Mouse (Mus musculus) small intestine, adult 2 months (tissue): Measurements from ENCODE around the gene Ssh3. TPM values are rescaled to one million over a fixed set of nuclear protein-coding genes. Genes with fewer than 3 reads are reported as not detected.

Experiments
- H3K27ac ChIP-seq: fragments of 200-500 bp; 2 replicates; pipeline ENCODE4 v1.5.1; 2012; ENCODE audit warnings: low read depth, low read length, control low read depth, inconsistent platforms; ENCODE audit not compliant: insufficient read depth
- H3K27me3 ChIP-seq: fragments of 200-500 bp; 2 replicates; pipeline ENCODE4 v1.6.1; 2012; ENCODE audit warnings: mild to moderate bottlenecking, moderate library complexity, low read length, inconsistent platforms; ENCODE audit not compliant: control insufficient read depth, insufficient read depth
- H3K36me3 ChIP-seq: fragments of 200-500 bp; 2 replicates; pipeline ENCODE4 v1.6.1; 2012; ENCODE audit warnings: mild to moderate bottlenecking, low read length, control low read depth, inconsistent platforms; ENCODE audit not compliant: control insufficient read depth, insufficient read depth
- H3K4me1 ChIP-seq: fragments of 200-500 bp; 2 replicates; pipeline ENCODE4 v1.6.1; 2012; ENCODE audit warnings: low read length, inconsistent platforms, mixed read lengths; ENCODE audit not compliant: control insufficient read depth, insufficient read depth, insufficient read length
- H3K4me3 ChIP-seq: fragments of 200-500 bp; 2 replicates; pipeline ENCODE4 v1.5.1; 2012; ENCODE audit warnings: low read depth, mild to moderate bottlenecking, control low read depth, inconsistent platforms, low read length, moderate library complexity
- CTCF ChIP-seq: fragments of 200-500 bp; IDR thresholded peaks from 2 replicates; pipeline ENCODE4 v1.5.1; 2012; ENCODE audit warnings: low read depth, mild to moderate bottlenecking, control low read depth, inconsistent platforms, low read length, moderate library complexity, mixed read lengths; ENCODE audit not compliant: insufficient replicate concordance, insufficient read length; ENCODE audit errors: extremely low read depth
- POLR2A ChIP-seq: fragments of 200-500 bp; IDR thresholded peaks from 2 replicates; pipeline ENCODE4 v1.6.1; 2012; ENCODE audit warnings: low read depth, mild to moderate bottlenecking, control low read depth, inconsistent platforms, low read length, moderate library complexity
- WGBS: fragments of 180-500 bp; shearing (Covaris S2); methylation state at CpG from one replicate; pipeline ENCODE4 v1.1.7; 2018; 5-methylcytosine and 5-hydroxymethylcytosine counted together
- polyA plus RNA-seq: library from polyadenylated mRNA; depleted of rRNA; stranded (reverse); fragments of >200 nt; gene quantifications from 2 replicates; pipeline ENCODE4 v1.2.3, GENCODE M21; 2012; rRNA removed

The Ssh3 gene
- polyA plus RNA-seq, 1 experiment: 105 TPM

DNA sequence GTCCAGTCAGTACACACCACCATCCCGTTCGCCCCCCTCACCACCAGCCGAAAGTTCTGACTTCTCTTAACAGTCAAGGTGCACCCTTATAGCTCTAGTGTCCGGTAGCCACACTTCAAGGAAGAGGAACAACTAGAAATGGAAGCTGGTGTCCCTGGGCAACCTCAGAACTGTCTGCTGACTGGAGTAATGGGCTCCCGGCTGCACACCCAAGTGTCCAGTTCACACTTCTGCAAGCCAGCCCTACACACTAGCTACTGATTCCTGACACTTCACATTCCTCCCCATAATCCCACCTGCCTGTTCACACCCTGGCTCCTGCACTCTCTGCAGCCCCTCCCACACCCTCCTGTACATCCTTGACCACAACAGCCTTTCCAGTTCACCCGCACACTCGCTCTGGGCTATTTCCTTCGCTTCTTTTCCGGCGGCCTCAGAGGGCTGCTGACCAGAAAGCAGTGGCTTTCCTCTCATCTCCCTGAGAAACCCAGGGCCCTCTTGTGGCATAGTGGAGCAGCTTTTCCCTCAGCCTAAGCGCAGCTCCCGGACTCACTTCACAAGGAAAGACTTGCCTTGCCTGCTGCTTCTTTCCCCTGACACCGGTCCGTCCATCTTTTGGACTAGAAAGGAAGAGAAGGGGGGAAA is 52.8 kb downstream of the Ssh3 start:
- Histone ChIP-seq H3K4me3 (peak overlapping the region; percentile 16; the same call in 1 of the 2 replicates), H3K4me1 (peaks cover 12% of the 10 kb centered on the region), H3K27ac (no peak overlapping the region), H3K36me3 (no peaks in the 10 kb centered on the region), H3K27me3 (peaks cover 21% of the 10 kb centered on the region)
- WGBS: 47% methylated on average over 14 of the region's 14 CpGs
- TF ChIP-seq CTCF: peak; percentile 32; the same call in 1 of the 2 replicates
- peak; percentile 22; the same call in 1 of the 2 replicates for TF ChIP-seq POLR2A

DNA sequence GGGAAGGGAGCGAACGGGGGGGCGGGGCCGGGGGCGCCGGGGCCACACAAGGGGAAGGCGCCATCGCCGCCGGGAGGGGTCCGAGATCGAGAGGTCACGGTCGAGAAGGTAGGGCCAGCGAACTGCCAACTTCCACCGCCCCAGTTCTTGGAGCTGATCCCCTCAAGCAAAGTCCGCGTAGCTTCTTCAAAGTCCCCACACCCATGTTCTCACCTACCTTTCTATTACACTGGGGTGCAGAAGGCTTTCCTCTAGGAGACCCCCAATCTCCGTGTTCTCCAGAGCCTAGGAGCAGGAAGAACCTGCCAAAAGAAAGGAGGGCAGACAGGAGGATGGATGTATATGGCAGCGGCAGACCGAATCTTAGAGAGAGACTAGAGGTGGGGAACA is 53.5 kb downstream of the Ssh3 start:
- H3K27ac ChIP-seq: no peak overlapping the region
- H3K36me3 ChIP-seq: no peaks in the 10 kb centered on the region
- peaks cover 21% of the 10 kb centered on the region for H3K27me3 ChIP-seq
- peak overlapping the region; percentile 74 for H3K4me3 ChIP-seq
- WGBS: 9% methylated on average over 15 of the region's 21 CpGs
- TF ChIP-seq POLR2A (no peak), CTCF (no peak)
- H3K4me1 ChIP-seq: peaks cover 8% of the 10 kb centered on the region

DNA sequence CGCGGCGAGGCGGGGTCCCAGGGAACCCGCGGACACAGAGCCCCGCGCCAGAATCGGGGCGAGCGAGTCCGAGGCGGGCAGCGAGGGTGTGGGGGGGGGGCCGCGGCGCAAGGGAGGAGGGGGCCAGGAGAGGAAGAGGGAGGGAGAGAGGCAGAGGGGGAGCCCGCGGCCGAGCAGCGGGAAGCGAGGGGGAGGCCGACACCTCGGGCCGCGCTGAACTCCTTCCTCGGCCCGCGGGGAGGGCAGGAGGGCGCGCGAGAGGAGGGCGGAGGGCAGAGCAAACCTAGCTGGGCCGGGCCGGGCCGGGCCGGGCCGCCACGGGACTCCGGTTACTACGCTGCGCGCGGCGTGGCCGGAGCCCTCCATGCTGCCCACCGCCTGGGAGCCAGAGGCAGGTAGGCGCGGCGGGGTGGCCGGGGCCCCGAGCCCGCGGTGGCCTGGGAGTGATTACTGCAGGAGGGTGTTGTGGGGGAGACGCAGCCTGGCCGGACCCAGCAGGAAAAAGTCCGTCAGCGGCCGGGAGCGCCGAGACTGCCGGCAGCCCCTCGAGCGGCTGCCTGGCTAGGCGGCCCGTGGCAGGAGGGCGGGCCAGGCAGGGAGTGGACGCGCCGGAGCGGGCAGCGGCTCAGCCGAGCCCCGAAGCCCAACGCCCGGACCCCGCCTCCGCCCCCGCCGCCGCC is 54.1 kb downstream of the Ssh3 start:
- Histone ChIP-seq H3K4me3 (peak overlapping the region; percentile 74), H3K27ac (peak overlapping the region; percentile 20; the same call in 1 of the 2 replicates), H3K27me3 (peaks cover 21% of the 10 kb centered on the region), H3K4me1 (peaks cover 6% of the 10 kb centered on the region), H3K36me3 (no peaks in the 10 kb centered on the region)
- under 1% methylated on average over 66 of the region's 81 CpGs for WGBS
- no peak for TF ChIP-seq POLR2A
- TF ChIP-seq CTCF: no peak

DNA sequence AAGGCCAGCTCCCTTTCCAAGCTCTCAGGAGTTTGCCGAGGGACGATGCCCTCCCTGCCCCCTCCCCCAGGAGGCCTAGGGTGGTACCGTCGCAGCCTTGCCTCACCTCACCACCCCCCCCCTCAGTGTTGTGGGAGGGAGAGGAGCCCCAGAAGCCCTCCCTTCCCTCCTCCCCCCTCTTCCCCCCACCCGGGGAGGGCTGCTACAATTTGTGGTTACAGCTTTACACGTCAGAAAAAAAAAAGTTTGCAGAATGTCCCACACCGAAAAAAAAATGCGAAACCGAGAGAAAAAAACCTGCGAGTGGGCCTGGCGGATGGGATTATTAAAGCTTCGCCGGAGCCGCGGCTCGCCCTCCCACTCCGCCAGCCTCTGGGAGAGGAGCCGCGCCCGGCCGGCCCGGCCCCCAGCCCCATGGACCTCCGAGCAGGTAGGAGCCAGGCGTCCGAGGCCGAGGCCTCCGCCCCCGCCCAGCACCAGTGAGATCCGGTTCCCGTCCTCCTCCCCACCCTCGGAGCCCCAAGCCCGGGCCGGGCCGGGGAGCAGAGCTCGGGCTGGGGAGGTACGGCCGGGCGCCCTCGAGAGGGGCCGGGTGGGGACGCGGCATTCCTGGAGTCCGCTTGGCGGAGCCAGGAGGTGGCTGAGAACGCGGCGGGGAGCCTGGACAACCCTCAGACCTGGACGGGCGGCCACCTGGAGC is 54.8 kb downstream of the Ssh3 start, which contains the start of the genes Clcf1 and AC109138.7:
Gene Clcf1, plus strand, starts transcription at position 168 of the 700 bp plus-strand sequence.
Gene AC109138.7, plus strand, starts transcription at position 287 of the 700 bp plus-strand sequence.
- Histone ChIP-seq H3K4me3 (peak within 1 kb of the TSS; percentile 74), H3K27ac (peak within 1 kb of the TSS; percentile 20; the same call in 1 of the 2 replicates), H3K4me1 (peaks cover 6% of the 10 kb centered on the region), H3K27me3 (peaks cover 21% of the 10 kb centered on the region), H3K36me3 (no peaks in the 10 kb centered on the region)
- TF ChIP-seq POLR2A: no peak; the same call in 1 of the 2 replicates
- WGBS: 1% methylated on average over 49 of the region's 49 CpGs

DNA sequence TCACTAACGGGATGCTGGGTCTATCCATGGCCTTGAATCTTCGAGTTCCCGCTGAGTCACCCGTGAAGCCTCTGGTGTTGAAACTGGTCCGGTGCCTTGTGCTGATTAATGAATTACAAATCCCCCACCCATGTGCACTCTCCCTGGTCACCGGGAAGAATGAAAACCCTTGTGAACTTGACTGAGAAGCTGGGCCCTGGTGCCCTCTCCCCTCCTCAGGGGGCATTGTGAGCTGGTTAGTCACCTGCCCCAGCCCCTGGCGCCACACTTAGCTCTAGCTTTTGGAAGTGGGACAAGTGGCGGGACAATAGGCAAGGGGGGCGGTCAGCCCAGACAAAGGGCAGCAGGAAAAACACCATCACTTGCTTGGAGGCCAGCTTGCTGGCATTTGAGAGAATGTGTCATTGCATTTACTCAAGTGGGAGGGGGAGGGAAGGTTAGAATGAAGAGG is 55.4 kb downstream of the Ssh3 start:
- Histone ChIP-seq H3K27ac (no peak overlapping the region), H3K4me3 (peak overlapping the region; percentile 74; the same call in 1 of the 2 replicates)

DNA sequence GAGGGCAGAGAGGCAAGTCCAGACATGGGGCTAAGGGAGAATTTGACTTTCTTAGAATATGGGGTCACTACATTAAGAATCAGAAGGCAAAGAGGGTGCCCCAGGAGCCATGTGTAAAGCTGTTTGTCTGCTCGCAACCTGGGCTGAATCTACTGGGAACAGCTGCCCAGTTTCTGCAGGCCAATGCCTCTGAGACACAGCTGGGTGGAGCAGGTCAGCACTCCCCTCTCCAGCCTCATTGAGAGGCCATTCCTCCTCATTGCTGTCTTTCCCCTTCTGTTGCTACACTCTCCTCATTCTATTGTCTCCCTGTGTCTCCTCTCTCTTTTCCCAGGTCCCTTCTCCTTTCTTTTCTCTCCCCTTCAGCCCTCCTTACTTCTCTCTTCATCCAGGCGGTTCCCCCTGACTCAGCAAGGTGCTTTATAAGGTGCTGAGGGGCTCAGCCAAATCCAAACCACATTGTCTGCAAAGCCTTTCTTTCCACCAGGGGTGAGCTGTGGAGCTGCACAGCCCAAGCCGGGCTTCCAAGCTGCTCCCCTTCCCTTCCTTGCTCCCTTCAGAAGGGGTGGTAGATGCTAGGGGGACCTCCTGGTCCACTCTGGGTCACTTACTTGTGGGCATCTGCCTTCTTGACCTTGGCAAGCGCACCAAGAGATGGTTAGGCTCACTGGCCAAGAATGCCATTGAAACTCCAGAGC is 56.9 kb downstream of the Ssh3 start:
- WGBS: 83% methylated on average over 4 of the region's 4 CpGs

More for the DNA sequence above, 55.4 kb downstream of the Ssh3 start:
- Histone ChIP-seq H3K36me3 (no peaks in the 10 kb centered on the region), H3K27me3 (peaks cover 21% of the 10 kb centered on the region), H3K4me1 (peaks cover 9% of the 10 kb centered on the region)
- 15% methylated on average over 9 of the region's 9 CpGs for WGBS
- TF ChIP-seq POLR2A: no peak
- TF ChIP-seq CTCF: no peak

More for the DNA sequence above, 56.9 kb downstream of the Ssh3 start:
- Histone ChIP-seq H3K36me3 (no peaks in the 10 kb centered on the region), H3K4me3 (no peak overlapping the region), H3K4me1 (peaks cover 9% of the 10 kb centered on the region), H3K27me3 (peaks cover 21% of the 10 kb centered on the region), H3K27ac (no peak overlapping the region)
- no peak for TF ChIP-seq POLR2A
- no peak for TF ChIP-seq CTCF

Other genes with a start within 250 kb of the Ssh3 start
- 798 and 1,214 TPM in 2 replicates for gene Gstp1, start 231.2 kb downstream of the Ssh3 start, polyA plus RNA-seq
- 231 and 289 TPM in 2 replicates for gene Gstp2, start 223.2 kb downstream of the Ssh3 start, polyA plus RNA-seq
- gene Gstp3, start 209.6 kb downstream of the Ssh3 start, polyA plus RNA-seq: 11.8 and 15.0 TPM in 2 replicates
- gene Cabp2, start 187.6 kb downstream of the Ssh3 start, polyA plus RNA-seq: 24.8 TPM in 1 of 2 replicates, not detected in the other
- 186 and 366 TPM in 2 replicates for gene Cdk2ap2, start 172.0 kb downstream of the Ssh3 start, polyA plus RNA-seq
- gene Pitpnm1, start 169.2 kb downstream of the Ssh3 start, polyA plus RNA-seq: 108 and 197 TPM in 2 replicates
- 41.3 and 59.8 TPM in 2 replicates for gene Aip, start 143.3 kb downstream of the Ssh3 start, polyA plus RNA-seq
- gene Gpr152, start 129.4 kb downstream of the Ssh3 start, polyA plus RNA-seq: 0.06 TPM in 1 of 2 replicates, not detected in the other
- 0.25 and 0.42 TPM in 2 replicates for gene Cabp4, start 125.1 kb downstream of the Ssh3 start, polyA plus RNA-seq
- 264 and 493 TPM in 2 replicates for gene Coro1b, start 120.6 kb downstream of the Ssh3 start, polyA plus RNA-seq
- 95.3 and 169 TPM in 2 replicates for gene Ptprcap, start 115.6 kb downstream of the Ssh3 start, polyA plus RNA-seq
- 37.9 and 42.5 TPM in 2 replicates for gene Rps6kb2, start 105.8 kb downstream of the Ssh3 start, polyA plus RNA-seq
- gene Carns1, start 93.7 kb downstream of the Ssh3 start, polyA plus RNA-seq: 3.7 and 4.4 TPM in 2 replicates
- gene Tbc1d10c, start 77.9 kb downstream of the Ssh3 start, polyA plus RNA-seq: 15.3 and 21.9 TPM in 2 replicates
- gene Ppp1ca, start 77.1 kb downstream of the Ssh3 start, polyA plus RNA-seq: 142 and 258 TPM in 2 replicates
- gene Rad9a, start 67.5 kb downstream of the Ssh3 start, polyA plus RNA-seq: 8.2 and 12.2 TPM in 2 replicates
- gene Clcf1, start 54.9 kb downstream of the Ssh3 start, polyA plus RNA-seq: 10.1 and 12.4 TPM in 2 replicates
- not detected in 2 replicates for gene AC109138.7, start 54.8 kb downstream of the Ssh3 start, polyA plus RNA-seq
- 46.4 and 118 TPM in 2 replicates for gene Pold4, start 37.3 kb downstream of the Ssh3 start, polyA plus RNA-seq
- gene Ankrd13d, start 14.0 kb upstream of the Ssh3 start, polyA plus RNA-seq: 1.1 and 1.8 TPM in 2 replicates
- 64.0 and 128 TPM in 2 replicates for gene Grk2, start 37.0 kb upstream of the Ssh3 start, polyA plus RNA-seq
- 37.8 and 100 TPM in 2 replicates for gene Kdm2a, start 129.1 kb upstream of the Ssh3 start, polyA plus RNA-seq
- 56.0 and 168 TPM in 2 replicates for gene Rhod, start 170.3 kb upstream of the Ssh3 start, polyA plus RNA-seq
- gene Syt12, start 208.3 kb upstream of the Ssh3 start, polyA plus RNA-seq: 9.3 and 41.8 TPM in 2 replicates
- 84.7 and 128 TPM in 2 replicates for gene 2010003K11Rik, start 229.4 kb upstream of the Ssh3 start, polyA plus RNA-seq
- 31.3 and 44.9 TPM in 2 replicates for gene Pcx, start 241.3 kb upstream of the Ssh3 start, polyA plus RNA-seq